Mouse (Mus musculus) gastrocnemius, postnatal 14 days (tissue): ENCODE measurements at regions not wholly inside any gene's neighbourhood (a gene's known extent, or its start where the extent isn't known, plus 50 kb on each side); places are given as distances from the start of the nearest gene placed in this dataset.

Experiments used
- DNase-seq: peaks from one replicate; pipeline ENCODE4 v3.0.0; 2021; ENCODE audit warnings: mixed read lengths
- intact Hi-C: fragments of 180-260 bp; cut with DNase I; formaldehyde crosslinking; loops from one replicate; pipeline ENCODE4 v1.15.1; 2025; ENCODE audit warnings: low total_unique reads

- intact Hi-C loops = no loop called here
- DNase-seq = no peak
Measured at GRCm38 (mm10) chr9:23119811-23120210, 103.1 kb upstream of the Bmper start.

GRCm38 (mm10) chr9:23120814-23121213 is 102.1 kb upstream of the Bmper start:
- DNase-seq = no peak
- intact Hi-C loops = no loop called here

DNA sequence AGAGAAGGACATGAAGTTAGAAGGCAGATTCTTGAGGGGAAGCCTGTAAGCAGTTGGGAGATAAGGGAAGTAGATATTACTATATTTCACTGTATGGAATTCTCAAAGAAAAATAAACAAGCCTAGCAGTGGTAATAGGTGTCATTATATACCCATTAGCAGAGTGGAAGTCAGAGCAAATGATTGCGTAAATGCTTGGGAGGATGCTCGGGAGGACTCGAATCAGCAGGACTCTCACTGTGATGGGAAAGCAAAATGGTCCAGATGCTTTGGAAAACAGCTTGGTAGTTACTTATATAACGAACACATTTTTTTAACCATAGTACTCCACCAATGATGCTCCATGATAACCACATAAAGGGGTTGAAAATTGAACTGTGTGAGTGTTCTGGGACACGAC is 100.4 kb upstream of the Bmper start:
- intact Hi-C loops = no loop called here
- DNase-seq = no peak

- DNase-seq = no peak
- intact Hi-C loops = no loop called here
Measured at GRCm38 (mm10) chr9:23123452-23123851, 99.4 kb upstream of the Bmper start.

DNA sequence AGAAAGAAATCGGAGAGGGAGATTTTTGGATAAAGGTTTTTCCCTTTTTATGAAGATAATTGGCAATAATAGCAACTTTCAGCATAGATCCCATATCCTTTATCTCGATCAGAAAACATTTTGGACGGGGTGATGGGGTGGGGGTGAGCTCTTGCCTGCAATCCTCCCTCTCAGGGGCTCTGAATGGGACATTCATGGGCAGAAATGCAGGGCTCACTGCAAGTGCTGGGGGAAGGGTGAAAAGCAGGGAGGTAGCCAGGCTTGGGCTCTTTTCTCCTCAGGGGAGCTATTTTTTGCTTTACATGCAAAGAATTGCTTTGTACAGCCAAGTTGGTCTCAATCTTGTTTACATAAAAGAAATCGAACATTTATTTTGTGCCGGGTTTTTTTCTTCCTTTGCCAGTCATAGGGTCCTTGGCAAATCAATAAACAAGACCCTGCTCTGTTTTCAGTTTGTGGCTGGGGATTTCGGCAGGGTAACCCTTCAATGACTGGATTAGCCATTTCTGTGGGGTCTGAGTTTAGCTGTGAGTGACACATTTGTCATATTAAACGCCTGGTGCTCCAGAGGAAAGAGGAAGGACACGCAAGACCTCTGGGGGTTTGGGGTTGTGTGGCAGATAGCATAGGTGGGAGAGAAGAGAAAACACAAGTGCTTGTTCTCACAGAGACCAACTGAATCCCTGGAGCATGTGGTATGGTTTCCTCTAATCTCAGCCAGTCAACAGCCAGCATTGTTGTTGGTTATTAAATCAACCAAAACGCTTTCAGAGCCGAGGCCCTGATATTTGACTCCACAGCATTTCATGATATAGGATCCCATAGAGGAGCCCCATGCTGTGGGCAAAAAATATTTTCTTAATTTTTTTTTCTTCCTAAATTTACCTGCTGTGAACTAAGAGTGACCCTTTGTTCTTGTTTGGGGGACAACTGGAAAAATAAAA is 96.8 kb upstream of the Bmper start:
- no peak for DNase-seq
- intact Hi-C loops = no loop called here

DNA sequence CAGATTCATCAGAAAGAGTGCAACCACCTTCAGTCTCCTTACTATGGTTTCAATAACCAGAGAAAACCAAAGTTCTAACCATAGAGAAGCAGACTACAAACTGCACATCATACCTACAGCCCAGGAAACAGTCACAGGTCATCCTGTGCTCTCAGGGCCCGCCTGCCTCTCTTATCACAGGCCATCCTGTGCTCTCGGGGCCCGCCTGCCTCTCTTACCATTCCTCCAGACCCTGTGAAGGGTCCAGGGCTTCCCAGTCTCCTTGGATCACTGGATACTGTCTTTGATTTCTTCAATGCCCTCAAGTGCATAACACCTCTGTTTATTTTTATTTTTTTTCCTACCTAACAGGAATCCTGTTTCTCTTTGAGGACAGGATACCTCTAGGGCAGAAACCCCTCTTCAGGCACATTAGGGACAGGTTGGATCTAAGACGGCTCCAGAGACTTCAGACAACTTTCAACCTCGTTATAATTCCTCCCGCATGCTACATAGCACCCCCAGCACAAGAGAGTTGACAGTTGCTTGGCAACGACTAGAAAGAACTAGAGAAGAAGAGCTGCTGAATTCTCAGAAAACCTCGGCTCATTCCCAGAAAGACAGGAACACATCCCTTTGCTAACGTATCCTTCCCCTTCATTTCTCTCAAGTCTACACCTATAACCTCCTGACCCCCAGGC is 95.4 kb upstream of the Bmper start:
- DNase-seq = no peak
- intact Hi-C loops = no loop called here

- no peak for DNase-seq
- intact Hi-C loops = no loop called here
Measured at GRCm38 (mm10) chr9:23128018-23128369, 94.9 kb upstream of the Bmper start.

- intact Hi-C loops = no loop called here
- no peak for DNase-seq
Measured at GRCm38 (mm10) chr9:23134006-23134405, 88.9 kb upstream of the Bmper start.

DNA sequence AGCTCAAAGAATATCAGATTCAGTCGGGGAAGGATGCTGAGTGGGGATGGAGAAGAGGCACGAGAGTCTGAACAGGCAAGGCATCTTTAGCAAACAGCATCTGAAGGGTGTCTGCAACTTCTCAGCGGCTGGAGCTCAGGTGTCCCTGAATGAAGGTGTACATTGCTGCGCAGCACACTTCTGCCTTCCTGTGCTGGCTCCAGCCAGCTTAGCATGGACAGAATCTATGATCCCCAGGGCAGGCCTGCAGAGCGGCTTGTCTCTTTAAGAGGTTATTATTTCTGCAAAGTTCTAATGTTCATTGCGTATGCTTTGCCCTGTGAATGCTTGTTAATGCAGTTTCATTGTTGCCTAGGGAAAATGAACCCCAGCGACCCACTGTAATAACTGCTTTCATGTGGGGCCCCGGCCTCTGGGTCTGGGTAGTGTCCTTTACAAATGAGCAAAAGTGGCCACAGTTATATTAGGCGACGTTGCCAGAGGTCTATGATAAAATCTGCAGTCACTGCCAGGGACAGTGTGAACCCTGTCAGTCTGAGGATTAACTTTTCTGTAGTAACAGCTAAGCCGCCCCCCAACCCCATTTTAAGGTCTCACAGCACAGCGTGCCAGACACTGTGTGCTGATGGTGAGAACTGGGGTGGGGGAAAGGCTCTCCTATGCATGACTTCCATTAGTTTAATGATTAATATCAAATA is 88.3 kb upstream of the Bmper start:
- DNase-seq = no peak
- intact Hi-C loops = no loop called here

DNA sequence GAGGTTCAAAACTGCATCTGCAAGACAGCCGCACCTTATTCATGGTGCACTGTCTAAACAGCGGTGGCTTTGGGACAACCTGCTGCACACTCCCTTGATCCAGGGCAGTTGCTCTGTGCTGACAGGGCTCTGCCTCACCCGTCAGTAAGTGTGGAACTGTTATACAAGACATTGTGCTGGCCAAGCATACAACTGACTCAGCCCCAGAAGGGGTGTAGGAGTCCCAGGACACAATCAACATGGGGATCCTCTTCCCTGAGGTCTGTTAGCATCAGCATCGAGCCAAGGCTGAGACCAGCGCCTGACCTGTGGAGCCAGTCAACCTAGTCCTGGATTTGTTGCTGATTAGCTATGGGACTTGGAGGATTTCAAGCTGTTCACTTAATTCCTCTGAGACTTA is 86.4 kb upstream of the Bmper start:
- no peak for DNase-seq
- intact Hi-C loops = no loop called here

- intact Hi-C loops = no loop called here
- no peak for DNase-seq
Measured at GRCm38 (mm10) chr9:23137682-23138210, 85.1 kb upstream of the Bmper start.

GRCm38 (mm10) chr9:23139580-23140162 is 83.2 kb upstream of the Bmper start:
- intact Hi-C loops = no loop called here
- no peak for DNase-seq

DNA sequence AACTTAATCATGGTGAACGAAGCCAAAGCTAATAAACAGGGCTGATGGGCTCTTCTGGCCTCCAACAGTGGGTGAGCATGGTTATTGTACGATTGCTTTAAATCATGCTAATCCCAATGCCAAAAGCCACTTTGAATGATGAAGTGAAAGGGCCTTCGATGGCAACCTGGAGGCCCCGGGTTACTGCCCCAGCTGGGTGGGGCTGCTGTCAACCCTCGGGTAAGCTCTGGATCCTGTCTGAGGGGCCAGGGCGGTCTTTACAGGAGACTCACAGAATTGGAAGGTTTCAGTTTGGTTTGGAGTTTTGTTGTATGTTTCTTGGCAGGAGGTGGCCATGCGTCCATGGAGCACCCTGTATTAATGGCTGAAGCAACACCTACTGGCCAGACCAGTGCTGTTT is 78.6 kb upstream of the Bmper start:
- intact Hi-C loops = no loop called here
- DNase-seq = no peak

- DNase-seq = no peak
- intact Hi-C loops = no loop called here
Measured at GRCm38 (mm10) chr9:23150338-23150737, 72.5 kb upstream of the Bmper start.

GRCm38 (mm10) chr9:23150874-23151273 is 72.0 kb upstream of the Bmper start:
- intact Hi-C loops = no loop called here
- DNase-seq = no peak

DNA sequence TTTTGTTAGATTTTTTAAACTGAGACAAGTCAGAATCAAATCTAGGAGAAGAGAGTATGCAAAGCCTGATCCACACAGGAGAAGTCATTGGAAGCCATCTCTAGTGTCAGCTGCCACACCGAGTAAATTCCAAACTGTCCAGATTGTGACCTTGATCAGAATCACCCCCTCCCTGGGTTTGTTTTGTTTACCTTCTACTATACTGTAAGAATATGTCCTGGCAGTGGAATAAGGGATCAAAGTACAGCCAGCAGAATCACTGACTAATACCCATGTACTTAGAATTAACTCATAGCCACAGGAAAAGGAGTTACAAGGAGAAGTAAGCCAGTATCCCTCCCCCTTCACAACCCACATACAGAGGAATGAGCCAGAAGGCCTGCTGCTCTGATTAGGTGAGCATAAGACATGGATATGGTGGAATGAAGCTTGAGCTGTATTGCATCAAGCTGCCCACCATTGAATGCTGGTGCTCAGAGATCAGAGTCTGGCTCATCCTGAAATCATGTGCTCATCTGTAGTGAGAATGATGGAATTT is 70.9 kb upstream of the Bmper start:
- no peak for DNase-seq
- intact Hi-C loops = no loop called here

- no peak for DNase-seq
Measured at GRCm38 (mm10) chr9:23156820-23157570, 65.9 kb upstream of the Bmper start.

GRCm38 (mm10) chr9:23158499-23158898 is 64.4 kb upstream of the Bmper start:
- DNase-seq = no peak
- intact Hi-C loops = no loop called here

More at GRCm38 (mm10) chr9:23156820-23157570, 65.9 kb upstream of the Bmper start:
- intact Hi-C loops = no loop called here

DNA sequence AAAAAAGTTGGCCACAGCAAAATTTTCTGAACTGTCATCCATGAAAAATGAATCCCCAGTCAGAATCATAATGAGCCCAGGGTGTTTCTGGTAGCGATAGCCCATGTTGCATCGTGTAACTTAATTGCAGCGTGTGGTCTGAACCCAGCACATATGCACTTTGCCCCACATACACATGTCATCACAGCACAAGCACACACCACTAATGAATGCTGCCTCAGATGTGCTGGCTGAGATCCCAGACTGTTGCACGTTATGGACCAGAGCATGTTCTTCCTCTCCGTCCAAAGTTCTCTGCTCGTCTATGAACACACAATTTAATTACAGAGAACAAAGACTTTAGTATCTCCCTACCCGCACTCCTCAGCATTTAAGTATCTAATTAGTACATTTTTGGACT is 61.5 kb upstream of the Bmper start:
- intact Hi-C loops = no loop called here
- no peak for DNase-seq
